Comparison of ENCODE assay signal across 11 mouse cellular contexts in the genomic region with DNA sequence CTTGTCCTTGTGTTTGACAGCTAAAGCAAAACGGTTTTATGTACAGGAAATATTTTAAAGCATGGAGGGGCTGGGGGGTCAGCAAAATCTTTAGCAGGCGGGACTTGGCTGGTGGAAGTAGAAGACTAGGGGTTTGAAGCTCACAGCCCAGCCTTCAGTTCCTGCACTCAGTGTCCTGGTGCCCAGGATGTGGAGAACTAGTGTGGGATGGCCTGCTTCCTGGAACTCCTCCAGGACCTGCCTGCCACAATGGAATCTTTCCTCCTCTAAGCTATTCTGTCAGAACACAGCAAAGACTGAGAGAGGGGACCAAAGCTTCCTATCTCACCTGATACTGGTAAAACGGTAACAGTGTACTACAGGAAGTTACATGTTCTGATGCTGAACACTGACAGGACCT. TPM values are rescaled to one million over a fixed set of nuclear protein-coding genes. Genes with fewer than 3 reads are reported as not detected.
DNase-seq lines count a peak whose midpoint lies in the region; ATAC-seq and TF ChIP-seq lines count a peak whose summit lies in the region.
"Had no signal": no experiment of that assay in that cellular context is flagged by ENCODE, and none has a peak within 500 bp of the region (broad histone marks: within the 10 kb centered on the region; RNA-seq: fewer than 3 reads in every experiment).

No protein-coding gene starts in this region.

- DNase-seq in gastrocnemius, adult 2 months, result no peak
- DNase-seq in gastrocnemius, postnatal 25 days, result no peak
- DNase-seq in lung, postnatal 14 days, result no peak
- DNase-seq in naive thymus-derived CD4-positive, alpha-beta T cell, adult 2 months (ENCODE audit: low read depth), result peak; percentile 21
- no peak for DNase-seq in layer of hippocampus, adult 9-11 months
- DNase-seq in layer of hippocampus, adult 18-20 months (ENCODE audit: low spot score in 2 of 2), result no peak
- DNase-seq: right cerebral cortex, postnatal 4 days had no signal

- H3K9me3 ChIP-seq in lung, embryonic 16.5 days (ENCODE audit: control insufficient read depth, low read length), result no peaks in the 10 kb centered on the region
- H3K9me3 ChIP-seq: heart, embryonic 10.5 days had no signal

- WGBS in lung, embryonic 16.5 days, result 42% methylated on average over 3 of the region's 3 CpGs

- no peaks in the 10 kb centered on the region for H3K27me3 ChIP-seq in lung, embryonic 16.5 days (ENCODE audit: control insufficient read depth, insufficient read depth, low read depth, low read length)

- H3K27ac ChIP-seq in gastrocnemius, adult 2 months, result peak overlapping the region; percentile 35; the same call in 1 of the 2 replicates
- peak overlapping the region; percentile 27; the same call in 1 of the 2 replicates for H3K27ac ChIP-seq in lung, embryonic 16.5 days (ENCODE audit: low read length)
- H3K27ac ChIP-seq: heart, embryonic 10.5 days; liver, embryonic 14.5 days had no signal

- intact Hi-C loops in gastrocnemius, adult 2 months (cut with DNase I), result loop anchor here (5.0 kb wide), 1 partner anchor 76 kb away; no protein-coding TSS in a partner anchor

- no peak overlapping the region for H3K4me2 ChIP-seq in lung, embryonic 16.5 days (ENCODE audit: low read depth, low read length)

- H3K4me1 ChIP-seq in lung, embryonic 16.5 days (replicated peaks; ENCODE audit: control insufficient read depth, insufficient read depth, low read length), result peaks cover 35% of the 10 kb centered on the region

- peak; percentile 26; the same call in 1 of the 2 replicates for ATAC-seq in lung, embryonic 16.5 days (ENCODE audit: low read depth)
- ATAC-seq in common myeloid progenitor, adult 5-6 weeks (replicated peaks; ENCODE audit: low read depth, poor library complexity, severe bottlenecking), result peak; percentile 27

- no peak for TF ChIP-seq CTCF in gastrocnemius, adult 2 months (IDR thresholded peaks at IDR 0.05)

- no peak overlapping the region for H3K4me3 ChIP-seq in gastrocnemius, adult 2 months
- no peak overlapping the region for H3K4me3 ChIP-seq in lung, embryonic 16.5 days (ENCODE audit: low read length)
- H3K4me3 ChIP-seq: heart, embryonic 10.5 days had no signal

- H3K9ac ChIP-seq in lung, embryonic 16.5 days (ENCODE audit: low read length), result no peak overlapping the region
- H3K9ac ChIP-seq: liver, embryonic 14.5 days had no signal

- no peaks in the 10 kb centered on the region for H3K36me3 ChIP-seq in lung, embryonic 16.5 days (ENCODE audit: control insufficient read depth, insufficient read depth, low read length)
- H3K36me3 ChIP-seq: heart, embryonic 10.5 days had no signal

RNA-seq across cellular contexts. Expression of a gene that starts 14.4 kb away (rescaled TPM):
- total RNA-seq in gastrocnemius, adult 2 months (2021), result 10 to 100 TPM in 1 of 2 experiments, 1 to 10 TPM in 1; 9.8 to 10.3 TPM
- 10 to 100 TPM in 1 of 2 experiments, 1 to 10 TPM in 1; 9.4 to 10.9 TPM for total RNA-seq in gastrocnemius, postnatal 25 days (2021)
- 14.8 and 17.1 TPM in 2 replicates for polyA plus RNA-seq in lung, embryonic 16.5 days (2015; fragmentation: Nextera tagmentation; extraction: Ambion mirVana)
- total RNA-seq in common myeloid progenitor, adult 5-6 weeks (2017), result 14.4 and 22.2 TPM in 2 replicates
- 10 to 100 TPM; 31.3 to 33.7 TPM for total RNA-seq in layer of hippocampus, adult 18-20 months (2021)
